Mouse (Mus musculus): Measurements from ENCODE around the gene Pak4. TPM values are rescaled to one million over a fixed set of nuclear protein-coding genes. Genes with fewer than 3 reads are reported as not detected.

Gene Pak4
- polyA plus RNA-seq, 1 experiment from 2014 or later, result 33.9 TPM

GRCm38 (mm10) chr7:28595751-28596435 lies 2.1 kb downstream of the Pak4 start:
- 59% methylated on average over 8 of the region's 8 CpGs for WGBS
- Histone ChIP-seq H3K4me3 (ENCODE audit: low read depth, low read length) (peak overlapping the region; percentile 67; the same call in 1 of the 2 replicates), H3K27ac (replicated peaks) (peak overlapping the region; percentile 90), H3K9ac (ENCODE audit: low read length) (0 out of 2 replicates have a peak overlapping the region, but pooled peaks have one; percentile 13), H3K36me3 (ENCODE audit: control insufficient read depth, insufficient read depth, low read length) (no peaks in the 10 kb centered on the region; the same call in 1 of the 2 replicates), H3K4me2 (replicated peaks; ENCODE audit: low read depth) (peak overlapping the region; percentile 83), H3K9me3 (ENCODE audit: control insufficient read depth, low read length) (no peaks in the 10 kb centered on the region), H3K4me1 (replicated peaks; ENCODE audit: control insufficient read depth, insufficient read depth) (0 out of 2 replicates have a peak, but pooled peaks cover 10% of the 10 kb centered on the region), H3K27me3 (ENCODE audit: control insufficient read depth, insufficient read depth, low read length) (no peaks in the 10 kb centered on the region)
- DNase-seq (ENCODE audit: low spot score) (no peak), ATAC-seq (ENCODE audit: low FRiP score, low TSS enrichment) (peak; percentile 3; the same call in 1 of the 2 replicates)
- no peak for TF ChIP-seq EP300 (optimal IDR thresholded peaks at IDR 0.05)
- TF ChIP-seq CTCF (IDR thresholded peaks at IDR 0.05; ENCODE audit: low read depth), result no peak

DNA sequence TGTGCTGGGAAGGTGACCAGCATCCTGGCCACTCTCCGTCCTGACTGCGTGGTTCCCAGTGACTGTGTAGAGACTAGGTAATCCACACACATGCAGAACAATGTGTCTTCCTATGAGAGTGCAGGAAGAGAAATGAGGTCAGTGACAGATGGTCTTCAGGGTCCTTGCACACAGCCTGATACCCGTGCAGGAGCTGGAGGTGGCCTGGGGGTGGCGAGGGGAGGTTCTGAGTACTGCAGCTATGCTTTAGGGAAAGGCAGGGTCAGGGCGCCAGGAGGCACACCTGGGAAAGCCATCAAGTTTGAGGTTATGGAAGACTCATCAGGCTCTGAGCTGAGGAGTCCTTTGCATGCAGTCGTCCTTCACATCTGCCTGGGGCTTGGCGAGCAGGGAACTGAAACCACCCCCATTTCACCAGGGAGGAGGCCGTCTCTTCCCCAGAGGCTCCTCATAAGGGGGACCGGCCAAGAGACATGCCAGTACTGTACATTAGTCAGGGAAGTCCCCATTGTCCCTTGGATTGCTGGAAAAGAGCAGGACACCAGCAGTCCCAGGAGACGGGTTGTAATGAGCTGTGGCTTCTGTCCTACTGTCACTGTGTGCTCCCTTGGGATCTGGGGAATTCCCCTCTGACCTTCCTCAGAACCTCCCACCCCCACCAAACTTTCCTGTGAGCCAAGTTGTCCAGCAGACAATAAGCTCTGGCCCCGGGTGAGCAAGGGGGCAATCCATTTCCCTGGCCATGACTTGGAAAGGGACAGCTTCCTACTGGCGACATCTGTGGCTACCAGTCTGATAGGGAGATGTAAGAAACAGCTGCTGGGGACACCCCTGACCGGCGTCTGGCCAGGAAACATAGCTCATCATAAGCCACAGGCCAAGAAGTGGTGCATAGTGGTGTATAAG lies 4.5 kb downstream of the Pak4 start:
- no peak for DNase-seq (ENCODE audit: low spot score)
- no peak overlapping the region; the same call in 1 of the 2 replicates for H3K4me2 ChIP-seq (replicated peaks; ENCODE audit: low read depth)
- no peak overlapping the region; the same call in 1 of the 2 replicates for H3K9ac ChIP-seq (ENCODE audit: low read length)
- no peaks in the 10 kb centered on the region; the same call in 1 of the 2 replicates for H3K36me3 ChIP-seq (ENCODE audit: control insufficient read depth, insufficient read depth, low read length)
- H3K9me3 ChIP-seq (ENCODE audit: control insufficient read depth, low read length), result no peaks in the 10 kb centered on the region
- ATAC-seq (ENCODE audit: low FRiP score, low TSS enrichment), result no peak
- H3K4me3 ChIP-seq (ENCODE audit: low read depth, low read length), result no peak overlapping the region
- 42% methylated on average over 14 of the region's 14 CpGs for WGBS
- TF ChIP-seq EP300 (optimal IDR thresholded peaks at IDR 0.05) (no peak), CTCF (IDR thresholded peaks at IDR 0.05; ENCODE audit: low read depth) (no peak)
- peak overlapping the region; percentile 24; the same call in 1 of the 2 replicates for H3K27ac ChIP-seq (replicated peaks)
- H3K4me1 ChIP-seq (replicated peaks; ENCODE audit: control insufficient read depth, insufficient read depth), result 0 out of 2 replicates have a peak, but pooled peaks cover 10% of the 10 kb centered on the region
- H3K27me3 ChIP-seq (ENCODE audit: control insufficient read depth, insufficient read depth, low read length), result no peaks in the 10 kb centered on the region

DNA sequence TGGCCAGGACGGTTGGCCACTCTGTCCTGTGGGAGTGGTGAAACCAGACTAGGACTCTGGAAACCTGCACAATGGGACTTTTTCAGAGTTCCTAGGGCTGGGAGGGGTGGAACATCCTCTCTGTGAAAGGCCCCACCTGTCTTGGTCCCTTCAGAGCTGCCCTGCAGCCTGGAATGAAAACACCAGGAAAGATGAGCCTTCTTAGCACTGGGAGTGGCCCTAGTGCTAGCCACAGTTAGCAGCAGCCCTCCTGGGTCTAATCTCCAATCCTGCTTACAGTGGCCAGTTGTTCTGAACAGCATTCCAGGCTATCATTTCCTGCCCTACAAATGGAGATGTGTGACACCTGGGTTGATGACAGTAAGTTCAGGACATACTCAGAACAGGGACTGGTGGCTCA lies 6.1 kb downstream of the Pak4 start:
- ATAC-seq (ENCODE audit: low FRiP score, low TSS enrichment) (no peak), DNase-seq (ENCODE audit: low spot score) (no peak)
- H3K9ac ChIP-seq (ENCODE audit: low read length), result no peak overlapping the region
- H3K36me3 ChIP-seq (ENCODE audit: control insufficient read depth, insufficient read depth, low read length), result no peaks in the 10 kb centered on the region; the same call in 1 of the 2 replicates
- H3K27me3 ChIP-seq (ENCODE audit: control insufficient read depth, insufficient read depth, low read length), result no peaks in the 10 kb centered on the region
- H3K4me2 ChIP-seq (replicated peaks; ENCODE audit: low read depth), result no peak overlapping the region
- H3K27ac ChIP-seq (replicated peaks), result peak overlapping the region; percentile 49; the same call in 1 of the 2 replicates
- peaks cover 20% of the 10 kb centered on the region; the same call in 1 of the 2 replicates for H3K4me1 ChIP-seq (replicated peaks; ENCODE audit: control insufficient read depth, insufficient read depth)
- no peak overlapping the region for H3K4me3 ChIP-seq (ENCODE audit: low read depth, low read length)
- 81% methylated on average over 1 of the region's 1 CpGs for WGBS
- TF ChIP-seq EP300 (optimal IDR thresholded peaks at IDR 0.05), result no peak
- no peak for TF ChIP-seq CTCF (IDR thresholded peaks at IDR 0.05; ENCODE audit: low read depth)
- no peaks in the 10 kb centered on the region for H3K9me3 ChIP-seq (ENCODE audit: control insufficient read depth, low read length)

DNA sequence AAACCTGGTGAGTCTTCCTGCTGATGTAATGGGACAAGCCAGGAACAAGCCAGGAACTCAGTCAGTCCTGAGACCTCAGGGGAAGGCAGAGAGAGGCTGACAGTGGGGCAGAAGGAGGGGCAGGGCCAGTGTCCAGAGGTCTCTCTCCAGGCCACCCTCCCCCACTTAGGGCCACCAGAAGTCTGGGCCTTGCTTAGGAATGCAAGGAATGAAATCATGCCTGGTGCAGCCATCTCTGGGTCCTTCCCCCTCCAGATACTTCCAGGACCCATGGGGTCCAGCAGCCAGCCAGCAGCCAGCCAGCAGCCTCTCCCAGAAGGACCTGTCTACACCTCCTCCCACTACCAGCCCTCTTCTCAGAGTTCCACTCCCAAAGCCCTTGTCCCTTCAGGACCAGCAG lies 10.3 kb downstream of the Pak4 start:
- no peak overlapping the region for H3K4me3 ChIP-seq (ENCODE audit: low read depth, low read length)
- no peaks in the 10 kb centered on the region for H3K36me3 ChIP-seq (ENCODE audit: control insufficient read depth, insufficient read depth, low read length)
- H3K4me1 ChIP-seq (replicated peaks; ENCODE audit: control insufficient read depth, insufficient read depth), result peaks cover 18% of the 10 kb centered on the region
- peak overlapping the region; percentile 31 for H3K9ac ChIP-seq (ENCODE audit: low read length)
- DNase-seq (ENCODE audit: low spot score) (no peak), ATAC-seq (ENCODE audit: low FRiP score, low TSS enrichment) (no peak)
- H3K4me2 ChIP-seq (replicated peaks; ENCODE audit: low read depth), result no peak overlapping the region
- H3K27ac ChIP-seq (replicated peaks), result no peak overlapping the region; the same call in 1 of the 2 replicates
- no peak for TF ChIP-seq CTCF (IDR thresholded peaks at IDR 0.05; ENCODE audit: low read depth)
- no peaks in the 10 kb centered on the region for H3K27me3 ChIP-seq (ENCODE audit: control insufficient read depth, insufficient read depth, low read length)
- no peaks in the 10 kb centered on the region for H3K9me3 ChIP-seq (ENCODE audit: control insufficient read depth, low read length)

GRCm38 (mm10) chr7:28586663-28587411 lies 11.1 kb downstream of the Pak4 start:
- 0 out of 2 replicates have a peak overlapping the region, but pooled peaks have one; percentile 30 for H3K27ac ChIP-seq (replicated peaks)
- H3K27me3 ChIP-seq (ENCODE audit: control insufficient read depth, insufficient read depth, low read length), result no peaks in the 10 kb centered on the region
- 54% methylated on average over 6 of the region's 6 CpGs for WGBS
- TF ChIP-seq EP300 (optimal IDR thresholded peaks at IDR 0.05), result no peak
- TF ChIP-seq CTCF (IDR thresholded peaks at IDR 0.05; ENCODE audit: low read depth), result no peak
- 0 out of 2 replicates have a peak, but pooled peaks have one; percentile 4 for ATAC-seq (ENCODE audit: low FRiP score, low TSS enrichment)
- DNase-seq (ENCODE audit: low spot score), result no peak
- H3K4me1 ChIP-seq (replicated peaks; ENCODE audit: control insufficient read depth, insufficient read depth), result peaks cover 19% of the 10 kb centered on the region
- H3K4me3 ChIP-seq (ENCODE audit: low read depth, low read length), result no peak overlapping the region
- H3K4me2 ChIP-seq (replicated peaks; ENCODE audit: low read depth), result no peak overlapping the region
- H3K9me3 ChIP-seq (ENCODE audit: control insufficient read depth, low read length), result no peaks in the 10 kb centered on the region
- no peaks in the 10 kb centered on the region for H3K36me3 ChIP-seq (ENCODE audit: control insufficient read depth, insufficient read depth, low read length)
- H3K9ac ChIP-seq (ENCODE audit: low read length), result peak overlapping the region; percentile 23; the same call in 1 of the 2 replicates

All from stomach, postnatal 0 days (tissue).